Mouse (Mus musculus): Measurements from ENCODE around the gene Mapk13.
A peak's percentile ranks its signal among the peaks of the same experiment; 100 is the strongest.

GRCm38 (mm10) chr17:28761871-28762270 lies 7.2 kb upstream of the Mapk13 start:
- peak; percentile 95 for TF ChIP-seq CTCF (IDR thresholded peaks at IDR 0.05; ENCODE audit: low read depth, low read length)
- TF ChIP-seq GATA1 (IDR thresholded peaks at IDR 0.05; ENCODE audit: borderline replicate concordance, low read length): no peak
- TF ChIP-seq TAL1 (conservative IDR thresholded peaks at IDR 0.05; ENCODE audit: low read depth, low read length): no peak
